Mouse (Mus musculus) G1E (cell line): ENCODE results near the gene Ifnar2.

ENCODE experiments used
- CTCF ChIP-seq: IDR thresholded peaks from 2 replicates; pipeline ENCODE4 v1.5.1; 2012; ENCODE audit warnings: low read depth, low read length, inconsistent platforms, mixed read lengths
- GATA1 ChIP-seq: IDR thresholded peaks from 2 replicates; pipeline ENCODE4 v1.6.1; 2012; ENCODE audit warnings: borderline replicate concordance, low read length, inconsistent platforms, mixed read lengths
- POLR2AphosphoS5 ChIP-seq: IDR thresholded peaks from 2 replicates; pipeline ENCODE4 v1.6.1; 2012; ENCODE audit warnings: low read depth, low read length, inconsistent platforms; ENCODE audit not compliant: insufficient replicate concordance
- TAL1 ChIP-seq: conservative IDR thresholded peaks from 2 replicates; pipeline ENCODE4 v1.6.1; 2012; ENCODE audit warnings: low read depth, low read length, inconsistent platforms, mixed read lengths

GRCm38 (mm10) chr16:91403784-91404183, 31.2 kb downstream of the Ifnar2 start:
- no peak for TF ChIP-seq CTCF
- no peak for TF ChIP-seq POLR2AphosphoS5
- TF ChIP-seq TAL1: no peak
- no peak for TF ChIP-seq GATA1
